ENCODE assay signal across 24 mouse cellular contexts in genomic region chr19:48115728-48116127, GRCm38 (mm10).
A peak's percentile ranks its signal among the peaks of the same experiment; 100 is the strongest.
DNase-seq lines count a peak whose midpoint lies in the region; ATAC-seq and TF ChIP-seq lines count a peak whose summit lies in the region.
"Had no signal": no experiment of that assay in that cellular context is flagged by ENCODE, and none has a peak within 500 bp of the region (broad histone marks: within the 10 kb centered on the region; RNA-seq: fewer than 3 reads in every experiment).

No protein-coding gene starts in this region.

- no peak for ATAC-seq in limb, embryonic 13.5 days (ENCODE audit: low FRiP score, low read depth)
- peak; percentile 69 for ATAC-seq in neural tube, embryonic 12.5 days (ENCODE audit: low FRiP score, low read depth)
- ATAC-seq: CD4-positive, CD25-positive, alpha-beta regulatory T cell, adult 4 months; forebrain, embryonic 16.5 days had no signal

- H3K4me3 ChIP-seq in limb, embryonic 13.5 days = no peak overlapping the region
- H3K4me3 ChIP-seq in neural tube, embryonic 12.5 days = no peak overlapping the region
- H3K4me3 ChIP-seq: embryonic facial prominence, embryonic 12.5 days; heart, embryonic 10.5 days; hindbrain, embryonic 12.5 days had no signal

- H3K9ac ChIP-seq in limb, embryonic 13.5 days = no peak overlapping the region
- no peak overlapping the region for H3K9ac ChIP-seq in neural tube, embryonic 12.5 days
- H3K9ac ChIP-seq: embryonic facial prominence, embryonic 12.5 days; hindbrain, embryonic 12.5 days had no signal

- H3K9me3 ChIP-seq in limb, embryonic 13.5 days = no peaks in the 10 kb centered on the region
- no peaks in the 10 kb centered on the region for H3K9me3 ChIP-seq in neural tube, embryonic 12.5 days
- H3K9me3 ChIP-seq: embryonic facial prominence, embryonic 12.5 days; heart, embryonic 10.5 days; hindbrain, embryonic 12.5 days had no signal

- H3K27ac ChIP-seq in limb, embryonic 13.5 days = no peak overlapping the region
- H3K27ac ChIP-seq in neural tube, embryonic 12.5 days = no peak overlapping the region
- H3K27ac ChIP-seq: embryonic facial prominence, embryonic 12.5 days; heart, embryonic 10.5 days; hindbrain, embryonic 12.5 days had no signal

- peak overlapping the region; percentile 44 for H3K4me2 ChIP-seq in limb, embryonic 13.5 days (replicated peaks)
- peak overlapping the region; percentile 20; the same call in 1 of the 2 replicates for H3K4me2 ChIP-seq in neural tube, embryonic 12.5 days (replicated peaks)
- H3K4me2 ChIP-seq: embryonic facial prominence, embryonic 12.5 days; hindbrain, embryonic 12.5 days had no signal

- no peak for TF ChIP-seq CTCF in brain, embryonic 14.5 days (IDR thresholded peaks at IDR 0.05; ENCODE audit: borderline replicate concordance, extremely low read depth, insufficient read depth, insufficient read length)

- 30% methylated on average over 8 of the region's 8 CpGs for WGBS in limb, embryonic 13.5 days
- 31% methylated on average over 8 of the region's 8 CpGs for WGBS in neural tube, embryonic 12.5 days

- peaks cover 20% of the 10 kb centered on the region for H3K27me3 ChIP-seq in limb, embryonic 13.5 days
- no peaks in the 10 kb centered on the region for H3K27me3 ChIP-seq in neural tube, embryonic 12.5 days (replicated peaks)
- H3K27me3 ChIP-seq: hindbrain, embryonic 12.5 days had no signal

- DNase-seq in embryo, embryonic 10.5 days (ENCODE audit: low spot score) = peak; percentile 23
- DNase-seq in embryo, embryonic 10 days (ENCODE audit: low spot score) = no peak
- DNase-seq in brain, embryonic 14.5 days (ENCODE audit: low read depth) = peak; percentile 19
- no peak for DNase-seq in thymus, postnatal 10 days (ENCODE audit: low spot score in 2 of 2)
- no peak for DNase-seq in layer of hippocampus, postnatal 36 days
- no peak for DNase-seq in ovary, postnatal 10 days (ENCODE audit: low spot score)
- DNase-seq: adrenal gland, adult 8-10 months; adrenal gland, postnatal 36 days; B cell, adult 2 months; cerebellum, adult 11-12 months; cerebellum, adult 9-10 months; cerebellum, postnatal 25 days; gastrocnemius, postnatal 10 days; heart, adult 18-20 months; heart, postnatal 10 days; heart, postnatal 4 days had no signal

- no peak for TF ChIP-seq POLR2A in brain, embryonic 14.5 days (IDR thresholded peaks at IDR 0.05; ENCODE audit: borderline replicate concordance, extremely low read depth, insufficient read depth, insufficient read length, poor library complexity, severe bottlenecking)

- no peaks in the 10 kb centered on the region for H3K36me3 ChIP-seq in limb, embryonic 13.5 days
- no peaks in the 10 kb centered on the region for H3K36me3 ChIP-seq in neural tube, embryonic 12.5 days
- H3K36me3 ChIP-seq: embryonic facial prominence, embryonic 12.5 days; G1E; heart, embryonic 10.5 days; hindbrain, embryonic 12.5 days had no signal

- H3K4me1 ChIP-seq in limb, embryonic 13.5 days = peaks cover 38% of the 10 kb centered on the region
- peaks cover 12% of the 10 kb centered on the region; the same call in 1 of the 2 replicates for H3K4me1 ChIP-seq in neural tube, embryonic 12.5 days
- H3K4me1 ChIP-seq: embryonic facial prominence, embryonic 12.5 days; heart, embryonic 10.5 days had no signal

Comparison
In these comparisons a context has a peak if more than half of its experiments do, and no peak if none do; other contexts are left out.
1. DNase-seq: peak in embryo, embryonic 10.5 days (single experiment) and brain, embryonic 14.5 days (single experiment); none in embryo, embryonic 10 days (single experiment), thymus, postnatal 10 days (0 of 2), layer of hippocampus, postnatal 36 days (0 of 2) and ovary, postnatal 10 days (single experiment).